8 mouse cellular contexts compared by ENCODE assay signal in the genomic region with DNA sequence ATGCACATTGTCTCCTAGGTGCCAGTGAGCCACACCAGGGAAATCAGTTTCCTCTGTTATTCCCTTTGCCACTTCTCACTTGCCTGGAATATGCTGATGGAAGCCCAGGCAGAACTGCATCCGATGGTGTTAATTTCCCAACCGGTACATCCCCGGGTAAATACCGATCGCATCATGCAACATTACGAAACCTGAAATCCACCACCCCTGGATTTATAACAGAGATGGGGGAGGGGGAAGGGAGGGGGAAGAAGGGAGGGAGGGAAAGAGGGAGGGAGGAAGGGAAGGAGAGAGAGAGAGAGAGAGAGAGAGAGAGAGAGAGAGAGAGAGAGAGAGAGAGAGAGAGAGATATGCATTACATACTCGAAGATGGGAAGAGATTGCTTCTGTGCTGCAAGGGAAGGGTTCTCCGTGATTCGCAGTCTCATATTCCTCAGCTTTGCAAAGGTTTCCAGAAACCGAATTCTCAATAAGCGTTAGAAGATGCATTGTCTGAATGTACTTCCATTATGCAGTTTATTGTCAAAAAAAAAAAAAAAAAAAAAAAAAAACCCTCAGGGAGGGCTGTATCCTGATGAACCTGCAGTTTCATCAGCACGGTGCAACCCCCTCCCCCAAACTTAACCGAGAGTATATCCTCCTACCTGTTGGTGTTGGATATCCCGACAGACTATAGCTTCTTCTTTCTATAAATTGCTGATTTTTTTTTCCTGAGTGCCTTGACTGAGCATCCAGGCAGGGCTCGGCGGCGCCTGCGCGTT. TPM values are rescaled to one million over a fixed set of nuclear protein-coding genes. Genes with fewer than 3 reads are reported as not detected.
A peak's percentile ranks its signal among the peaks of the same experiment; 100 is the strongest.
DNase-seq lines count a peak whose midpoint lies in the region; ATAC-seq and TF ChIP-seq lines count a peak whose summit lies in the region.

No protein-coding gene starts in this region.

- peak overlapping the region; percentile 94 for H3K27ac ChIP-seq in heart, embryonic 10.5 days
- no peak overlapping the region for H3K27ac ChIP-seq in embryonic fibroblast, embryonic 13.5 days (ENCODE audit: insufficient read depth, low read length)
- peak overlapping the region; percentile 91 for H3K27ac ChIP-seq in midbrain, embryonic 10.5 days (replicated peaks)

- no peaks in the 10 kb centered on the region for H3K36me3 ChIP-seq in heart, embryonic 10.5 days
- no peaks in the 10 kb centered on the region for H3K36me3 ChIP-seq in midbrain, embryonic 10.5 days

- TF ChIP-seq CTCF in embryonic fibroblast, embryonic 13.5 days (IDR thresholded peaks at IDR 0.05; ENCODE audit: borderline replicate concordance, insufficient read depth, low read length): no peak

- no peak for ATAC-seq in erythroid progenitor cell, adult 5-6 weeks (replicated peaks; ENCODE audit: low FRiP score, poor library complexity, severe bottlenecking)

- H3K27me3 ChIP-seq in heart, embryonic 10.5 days (ENCODE audit: insufficient read depth, poor library complexity, severe bottlenecking): no peaks in the 10 kb centered on the region; the same call in 1 of the 2 replicates
- H3K27me3 ChIP-seq in midbrain, embryonic 10.5 days (ENCODE audit: low read depth, poor library complexity, severe bottlenecking): peaks cover 12% of the 10 kb centered on the region; the same call in 1 of the 2 replicates

- no peaks in the 10 kb centered on the region for H3K4me1 ChIP-seq in heart, embryonic 10.5 days
- peaks cover 2% of the 10 kb centered on the region for H3K4me1 ChIP-seq in embryonic fibroblast, embryonic 13.5 days (ENCODE audit: control insufficient read depth, insufficient read depth, low read length)
- H3K4me1 ChIP-seq in midbrain, embryonic 10.5 days: peaks cover 28% of the 10 kb centered on the region

- WGBS in heart, embryonic 10.5 days: 4% methylated on average over 19 of the region's 19 CpGs
- 2% methylated on average over 19 of the region's 19 CpGs for WGBS in midbrain, embryonic 10.5 days

- H3K9me3 ChIP-seq in heart, embryonic 10.5 days: no peaks in the 10 kb centered on the region
- H3K9me3 ChIP-seq in midbrain, embryonic 10.5 days (replicated peaks): no peaks in the 10 kb centered on the region

- H3K4me3 ChIP-seq in heart, embryonic 10.5 days: peak overlapping the region; percentile 69
- H3K4me3 ChIP-seq in embryonic fibroblast, embryonic 13.5 days (ENCODE audit: insufficient read depth, low read length): peak overlapping the region; percentile 89
- H3K4me3 ChIP-seq in midbrain, embryonic 10.5 days: peak overlapping the region; percentile 60

- DNase-seq in heart, embryonic 10.5 days (ENCODE audit: low spot score): no peak
- no peak for DNase-seq in heart, postnatal 4 days
- peak; percentile 8 for DNase-seq in MN1 (ENCODE audit: low spot score)
- peak; percentile 38 for DNase-seq in layer of hippocampus, adult 11-12 months (ENCODE audit: low spot score)
- peak; percentile 36 for DNase-seq in midbrain, embryonic 10.5 days (ENCODE audit: low spot score)
- DNase-seq in telencephalon, adult 2 months (ENCODE audit: low read depth, low spot score): peak; percentile 49

- no peak for TF ChIP-seq POLR2A in embryonic fibroblast, embryonic 13.5 days (IDR thresholded peaks at IDR 0.05; ENCODE audit: low read depth, low read length)

RNA-seq across cellular contexts. Expression of gene Gpr85, which starts 1.6 kb away (rescaled TPM):
- polyA plus RNA-seq in heart, embryonic 10.5 days (2016; fragmentation: Nextera tagmentation; extraction: Ambion mirVana): 4.3 and 5.6 TPM in 2 replicates
- total RNA-seq in heart, postnatal 4 days (2021): under 1 TPM; 0.45 to 0.63 TPM
- polyA plus RNA-seq in embryonic fibroblast, embryonic 13.5 days (2011; ENCODE audit: insufficient read length, low read depth, missing spikeins): 4.5 and 5.6 TPM in 2 replicates
- 9.3 and 17.2 TPM in 2 replicates for polyA plus RNA-seq in midbrain, embryonic 10.5 days (2016; fragmentation: Nextera tagmentation; extraction: Ambion mirVana)
- total RNA-seq in erythroid progenitor cell, adult 5-6 weeks (2015; ENCODE audit: low replicate concordance): not detected in 2 replicates
- not detected in 2 replicates for total RNA-seq in erythroid progenitor cell, adult 5-6 weeks (2017; ENCODE audit: low replicate concordance)

RNA-seq across cellular contexts. Expression of gene 2610001J05Rik, which starts 33.2 kb away (rescaled TPM):
- 109 and 111 TPM in 2 replicates for polyA plus RNA-seq in heart, embryonic 10.5 days (2016; fragmentation: Nextera tagmentation; extraction: Ambion mirVana)
- 10 to 100 TPM; 55.4 to 55.7 TPM for total RNA-seq in heart, postnatal 4 days (2021)
- polyA plus RNA-seq in embryonic fibroblast, embryonic 13.5 days (2011; ENCODE audit: insufficient read length, low read depth, missing spikeins): 109 and 114 TPM in 2 replicates
- polyA plus RNA-seq in midbrain, embryonic 10.5 days (2016; fragmentation: Nextera tagmentation; extraction: Ambion mirVana): 109 and 118 TPM in 2 replicates
- total RNA-seq in erythroid progenitor cell, adult 5-6 weeks (2015; ENCODE audit: low replicate concordance): 5.8 and 7.1 TPM in 2 replicates
- 0.30 and 13.1 TPM in 2 replicates for total RNA-seq in erythroid progenitor cell, adult 5-6 weeks (2017; ENCODE audit: low replicate concordance)

Comparison
In these comparisons a context has a peak if more than half of its experiments do, and no peak if none do; other contexts are left out.
1. DNase-seq: peak in MN1 (single experiment), layer of hippocampus, adult 11-12 months (single experiment), midbrain, embryonic 10.5 days (single experiment) and telencephalon, adult 2 months (single experiment); none in heart, embryonic 10.5 days (single experiment) and heart, postnatal 4 days (single experiment).
2. Peak in every context shown above with its lines, with median percentiles within 50 percentile points of each other: H3K4me3 ChIP-seq.